Mouse (Mus musculus): ENCODE data around the gene Zfp426. TPM values are rescaled to one million over a fixed set of nuclear protein-coding genes. Genes with fewer than 3 reads are reported as not detected.

Zfp426 gene
- polyA plus RNA-seq, 1 experiment from 2014 or later: 8.4 TPM

- Histone ChIP-seq H3K9me3 (replicated peaks; ENCODE audit: control insufficient read depth, low read length) (no peaks in the 10 kb centered on the region), H3K9ac (ENCODE audit: low read depth, low read length) (no peak overlapping the region), H3K27ac (ENCODE audit: low read length) (no peak overlapping the region), H3K4me2 (ENCODE audit: low read depth, low read length) (no peak overlapping the region), H3K27me3 (ENCODE audit: control insufficient read depth, insufficient read depth, low read depth, low read length) (no peaks in the 10 kb centered on the region), H3K36me3 (ENCODE audit: control insufficient read depth, insufficient read depth) (0 out of 2 replicates have a peak, but pooled peaks cover 2% of the 10 kb centered on the region), H3K4me1 (ENCODE audit: control insufficient read depth, low read depth, low read length) (peaks cover 23% of the 10 kb centered on the region), H3K4me3 (ENCODE audit: low read depth, low read length) (no peak overlapping the region)
- no peak for ATAC-seq (ENCODE audit: low read depth)
- WGBS (ENCODE audit: insufficient replicate concordance): 78% methylated on average over 3 of the region's 3 CpGs
Measured at GRCm38 (mm10) chr9:20514016-20514415, 21.5 kb upstream of the Zfp426 start.

GRCm38 (mm10) chr9:20512714-20513113, 20.2 kb upstream of the Zfp426 start:
- 71% methylated on average over 8 of the region's 8 CpGs for WGBS (ENCODE audit: insufficient replicate concordance)
- Histone ChIP-seq H3K4me1 (ENCODE audit: control insufficient read depth, low read depth, low read length) (peaks cover 20% of the 10 kb centered on the region), H3K9me3 (replicated peaks; ENCODE audit: control insufficient read depth, low read length) (no peaks in the 10 kb centered on the region), H3K36me3 (ENCODE audit: control insufficient read depth, insufficient read depth) (0 out of 2 replicates have a peak, but pooled peaks cover 2% of the 10 kb centered on the region), H3K27ac (ENCODE audit: low read length) (no peak overlapping the region), H3K4me2 (ENCODE audit: low read depth, low read length) (no peak overlapping the region), H3K4me3 (ENCODE audit: low read depth, low read length) (no peak overlapping the region), H3K9ac (ENCODE audit: low read depth, low read length) (no peak overlapping the region), H3K27me3 (ENCODE audit: control insufficient read depth, insufficient read depth, low read depth, low read length) (no peaks in the 10 kb centered on the region)
- no peak for ATAC-seq (ENCODE audit: low read depth)

- H3K4me1 ChIP-seq (ENCODE audit: control insufficient read depth, low read depth, low read length): peaks cover 20% of the 10 kb centered on the region
- no peak overlapping the region for H3K4me2 ChIP-seq (ENCODE audit: low read depth, low read length)
- 60% methylated on average over 4 of the region's 4 CpGs for WGBS (ENCODE audit: insufficient replicate concordance)
- no peaks in the 10 kb centered on the region for H3K9me3 ChIP-seq (replicated peaks; ENCODE audit: control insufficient read depth, low read length)
- no peaks in the 10 kb centered on the region for H3K27me3 ChIP-seq (ENCODE audit: control insufficient read depth, insufficient read depth, low read depth, low read length)
- 0 out of 2 replicates have a peak, but pooled peaks have one; percentile 37 for ATAC-seq (ENCODE audit: low read depth)
- H3K27ac ChIP-seq (ENCODE audit: low read length): no peak overlapping the region
- H3K4me3 ChIP-seq (ENCODE audit: low read depth, low read length): no peak overlapping the region
- H3K9ac ChIP-seq (ENCODE audit: low read depth, low read length): no peak overlapping the region
- H3K36me3 ChIP-seq (ENCODE audit: control insufficient read depth, insufficient read depth): peaks cover 2% of the 10 kb centered on the region; the same call in 1 of the 2 replicates
Measured at GRCm38 (mm10) chr9:20511645-20512044, 19.1 kb upstream of the Zfp426 start.

- Histone ChIP-seq H3K27ac (ENCODE audit: low read length) (no peak overlapping the region), H3K9me3 (replicated peaks; ENCODE audit: control insufficient read depth, low read length) (no peaks in the 10 kb centered on the region), H3K4me2 (ENCODE audit: low read depth, low read length) (no peak overlapping the region), H3K4me3 (ENCODE audit: low read depth, low read length) (no peak overlapping the region), H3K36me3 (ENCODE audit: control insufficient read depth, insufficient read depth) (peaks cover 2% of the 10 kb centered on the region), H3K4me1 (ENCODE audit: control insufficient read depth, low read depth, low read length) (peaks cover 20% of the 10 kb centered on the region), H3K9ac (ENCODE audit: low read depth, low read length) (no peak overlapping the region), H3K27me3 (ENCODE audit: control insufficient read depth, insufficient read depth, low read depth, low read length) (no peaks in the 10 kb centered on the region)
- WGBS (ENCODE audit: insufficient replicate concordance): 45% methylated on average over 1 of the region's 1 CpGs
- ATAC-seq (ENCODE audit: low read depth): no peak
Measured at GRCm38 (mm10) chr9:20510346-20510745, 17.8 kb upstream of the Zfp426 start.

GRCm38 (mm10) chr9:20509676-20510075, 17.1 kb upstream of the Zfp426 start:
- H3K4me1 ChIP-seq (ENCODE audit: control insufficient read depth, low read depth, low read length): peaks cover 20% of the 10 kb centered on the region
- H3K9ac ChIP-seq (ENCODE audit: low read depth, low read length): no peak overlapping the region
- no peaks in the 10 kb centered on the region for H3K9me3 ChIP-seq (replicated peaks; ENCODE audit: control insufficient read depth, low read length)
- WGBS (ENCODE audit: insufficient replicate concordance): 39% methylated on average over 3 of the region's 3 CpGs
- no peak overlapping the region for H3K4me2 ChIP-seq (ENCODE audit: low read depth, low read length)
- H3K36me3 ChIP-seq (ENCODE audit: control insufficient read depth, insufficient read depth): peaks cover 7% of the 10 kb centered on the region
- H3K27me3 ChIP-seq (ENCODE audit: control insufficient read depth, insufficient read depth, low read depth, low read length): no peaks in the 10 kb centered on the region
- no peak overlapping the region for H3K27ac ChIP-seq (ENCODE audit: low read length)
- 0 out of 2 replicates have a peak, but pooled peaks have one; percentile 13 for ATAC-seq (ENCODE audit: low read depth)
- H3K4me3 ChIP-seq (ENCODE audit: low read depth, low read length): no peak overlapping the region

GRCm38 (mm10) chr9:20504801-20505200, 12.3 kb upstream of the Zfp426 start:
- 75% methylated on average over 5 of the region's 5 CpGs for WGBS (ENCODE audit: insufficient replicate concordance)
- Histone ChIP-seq H3K36me3 (ENCODE audit: control insufficient read depth, insufficient read depth) (peaks cover 32% of the 10 kb centered on the region), H3K27ac (ENCODE audit: low read length) (no peak overlapping the region), H3K9me3 (replicated peaks; ENCODE audit: control insufficient read depth, low read length) (no peaks in the 10 kb centered on the region), H3K27me3 (ENCODE audit: control insufficient read depth, insufficient read depth, low read depth, low read length) (no peaks in the 10 kb centered on the region), H3K9ac (ENCODE audit: low read depth, low read length) (no peak overlapping the region), H3K4me1 (ENCODE audit: control insufficient read depth, low read depth, low read length) (peaks cover 1% of the 10 kb centered on the region), H3K4me3 (ENCODE audit: low read depth, low read length) (no peak overlapping the region), H3K4me2 (ENCODE audit: low read depth, low read length) (no peak overlapping the region)
- no peak for ATAC-seq (ENCODE audit: low read depth)

- Histone ChIP-seq H3K9me3 (replicated peaks; ENCODE audit: control insufficient read depth, low read length) (no peaks in the 10 kb centered on the region), H3K4me1 (ENCODE audit: control insufficient read depth, low read depth, low read length) (peaks cover 7% of the 10 kb centered on the region), H3K4me3 (ENCODE audit: low read depth, low read length) (peak overlapping the region; percentile 85), H3K27ac (ENCODE audit: low read length) (peak overlapping the region; percentile 99), H3K4me2 (ENCODE audit: low read depth, low read length) (peak overlapping the region; percentile 83), H3K27me3 (ENCODE audit: control insufficient read depth, insufficient read depth, low read depth, low read length) (no peaks in the 10 kb centered on the region), H3K36me3 (ENCODE audit: control insufficient read depth, insufficient read depth) (peaks cover 7% of the 10 kb centered on the region), H3K9ac (ENCODE audit: low read depth, low read length) (peak overlapping the region; percentile 87)
- 3% methylated on average over 9 of the region's 9 CpGs for WGBS (ENCODE audit: insufficient replicate concordance)
- ATAC-seq (ENCODE audit: low read depth): no peak
Measured at GRCm38 (mm10) chr9:20493281-20493680, 735 bp upstream of the Zfp426 start.

GRCm38 (mm10) chr9:20491858-20492526, 554 bp downstream of the Zfp426 start:
- H3K9ac ChIP-seq (ENCODE audit: low read depth, low read length): peak overlapping the region; percentile 87
- H3K4me2 ChIP-seq (ENCODE audit: low read depth, low read length): peak overlapping the region; percentile 83
- no peak for ATAC-seq (ENCODE audit: low read depth)
- no peaks in the 10 kb centered on the region for H3K27me3 ChIP-seq (ENCODE audit: control insufficient read depth, insufficient read depth, low read depth, low read length)
- peak overlapping the region; percentile 99 for H3K27ac ChIP-seq (ENCODE audit: low read length)
- H3K9me3 ChIP-seq (replicated peaks; ENCODE audit: control insufficient read depth, low read length): no peaks in the 10 kb centered on the region
- H3K36me3 ChIP-seq (ENCODE audit: control insufficient read depth, insufficient read depth): no peaks in the 10 kb centered on the region; the same call in 1 of the 2 replicates
- peaks cover 7% of the 10 kb centered on the region for H3K4me1 ChIP-seq (ENCODE audit: control insufficient read depth, low read depth, low read length)
- H3K4me3 ChIP-seq (ENCODE audit: low read depth, low read length): peak overlapping the region; percentile 85
- WGBS (ENCODE audit: insufficient replicate concordance): 5% methylated on average over 20 of the region's 20 CpGs

GRCm38 (mm10) chr9:20489536-20489935, 3.0 kb downstream of the Zfp426 start:
- Histone ChIP-seq H3K4me1 (ENCODE audit: control insufficient read depth, low read depth, low read length) (peaks cover 7% of the 10 kb centered on the region), H3K27me3 (ENCODE audit: control insufficient read depth, insufficient read depth, low read depth, low read length) (no peaks in the 10 kb centered on the region), H3K27ac (ENCODE audit: low read length) (no peak overlapping the region), H3K9ac (ENCODE audit: low read depth, low read length) (no peak overlapping the region), H3K9me3 (replicated peaks; ENCODE audit: control insufficient read depth, low read length) (no peaks in the 10 kb centered on the region), H3K4me2 (ENCODE audit: low read depth, low read length) (no peak overlapping the region; the same call in 1 of the 2 replicates), H3K4me3 (ENCODE audit: low read depth, low read length) (no peak overlapping the region), H3K36me3 (ENCODE audit: control insufficient read depth, insufficient read depth) (no peaks in the 10 kb centered on the region; the same call in 1 of the 2 replicates)
- no peak for ATAC-seq (ENCODE audit: low read depth)
- WGBS (ENCODE audit: insufficient replicate concordance): 70% methylated on average over 5 of the region's 5 CpGs
